Mouse (Mus musculus) kidney, adult 9 months (tissue): ENCODE results near the gene Ptgr2.
"Not testable (repeated sequence)": the region's sequence is repeated elsewhere in the genome, so short reads cannot be mapped to it uniquely, and the experiment has no call there.

Experiments used
- DNase-seq: peaks from one replicate; pipeline ENCODE4 v3.0.0; 2022

The Ptgr2 gene

GRCm38 (mm10) chr12:84284885-84285592, at the start of gene Ptgr2:
Ptgr2 (plus strand) TSS chr12:84285232.
- DNase-seq, result peak; percentile 98

GRCm38 (mm10) chr12:84235577-84235976, 49.5 kb upstream of the Ptgr2 start:
- DNase-seq, result no peak

- DNase-seq, result no peak
Observed at GRCm38 (mm10) chr12:84235981-84236752, 48.9 kb upstream of the Ptgr2 start.

GRCm38 (mm10) chr12:84237036-84237435, 48.0 kb upstream of the Ptgr2 start:
- not testable (repeated sequence) for DNase-seq

- DNase-seq, result no peak
Observed at GRCm38 (mm10) chr12:84243076-84243770, 41.8 kb upstream of the Ptgr2 start.

- no peak for DNase-seq
Observed at GRCm38 (mm10) chr12:84245683-84246082, 39.3 kb upstream of the Ptgr2 start.

- peak; percentile 87 for DNase-seq
Observed at GRCm38 (mm10) chr12:84249217-84249616, 35.8 kb upstream of the Ptgr2 start.

GRCm38 (mm10) chr12:84252811-84253210, 32.2 kb upstream of the Ptgr2 start:
- DNase-seq, result no peak

GRCm38 (mm10) chr12:84254886-84255285, 30.1 kb upstream of the Ptgr2 start:
- no peak for DNase-seq

- no peak for DNase-seq
Observed at GRCm38 (mm10) chr12:84260363-84260762, 24.7 kb upstream of the Ptgr2 start.

GRCm38 (mm10) chr12:84267264-84267663, 17.8 kb upstream of the Ptgr2 start:
- DNase-seq, result no peak

- DNase-seq, result peak; percentile 86
Observed at GRCm38 (mm10) chr12:84273366-84273765, 11.7 kb upstream of the Ptgr2 start.

- no peak for DNase-seq
Observed at GRCm38 (mm10) chr12:84275288-84275687, 9.7 kb upstream of the Ptgr2 start.

- DNase-seq, result no peak
Observed at GRCm38 (mm10) chr12:84276288-84276687, 8.7 kb upstream of the Ptgr2 start.

GRCm38 (mm10) chr12:84276799-84277198, 8.2 kb upstream of the Ptgr2 start:
- DNase-seq, result no peak

GRCm38 (mm10) chr12:84277832-84278231, 7.2 kb upstream of the Ptgr2 start:
- no peak for DNase-seq

GRCm38 (mm10) chr12:84278901-84279300, 6.1 kb upstream of the Ptgr2 start:
- peak; percentile 76 for DNase-seq

- peak; percentile 19 for DNase-seq
Observed at GRCm38 (mm10) chr12:84284391-84284790, 641 bp upstream of the Ptgr2 start.

- peak; percentile 42 for DNase-seq
Observed at GRCm38 (mm10) chr12:84285593-84285968, 549 bp downstream of the Ptgr2 start.

- DNase-seq, result peak; percentile 83
Observed at GRCm38 (mm10) chr12:84288461-84288860, 3.4 kb downstream of the Ptgr2 start.

- DNase-seq, result no peak
Observed at GRCm38 (mm10) chr12:84297851-84298250, 12.8 kb downstream of the Ptgr2 start.

- DNase-seq, result no peak
Observed at GRCm38 (mm10) chr12:84299265-84299664, 14.2 kb downstream of the Ptgr2 start.

GRCm38 (mm10) chr12:84304101-84304500, 19.1 kb downstream of the Ptgr2 start:
- DNase-seq, result no peak

- DNase-seq, result no peak
Observed at GRCm38 (mm10) chr12:84304554-84304953, 19.5 kb downstream of the Ptgr2 start.
